In the genomic region with DNA sequence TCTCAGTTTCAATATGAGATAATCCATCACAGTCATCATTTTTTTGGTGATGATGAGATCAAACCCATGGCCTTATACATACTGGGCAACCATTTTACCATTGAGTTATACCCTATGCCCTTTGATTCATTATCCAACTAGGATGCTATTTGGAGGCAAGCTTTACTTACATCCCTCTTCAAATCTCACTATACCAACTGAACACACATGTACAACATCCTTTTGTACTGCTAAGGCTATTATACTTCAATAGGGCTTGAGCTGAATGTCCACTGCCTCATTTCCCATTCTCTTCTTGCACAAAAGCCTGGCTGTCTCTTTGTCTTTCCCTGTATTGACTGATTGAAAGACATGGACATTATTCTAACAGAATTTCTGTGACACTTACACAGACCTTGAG, we compare ENCODE assay signal across 25 mouse cellular contexts.
DNase-seq lines count a peak whose midpoint lies in the region; ATAC-seq and TF ChIP-seq lines count a peak whose summit lies in the region.
"Had no signal": no experiment of that assay in that cellular context is flagged by ENCODE, and none has a peak within 500 bp of the region (broad histone marks: within the 10 kb centered on the region; RNA-seq: fewer than 3 reads in every experiment).

No protein-coding gene starts in this region.

- H3K27ac ChIP-seq in hindbrain, embryonic 11.5 days (ENCODE audit: low read depth, low read length) = no peak overlapping the region
- H3K27ac ChIP-seq in hindbrain, postnatal 0 days = no peak overlapping the region
- no peak overlapping the region for H3K27ac ChIP-seq in neural tube, embryonic 11.5 days (ENCODE audit: low read depth, low read length)
- no peak overlapping the region for H3K27ac ChIP-seq in neural tube, embryonic 15.5 days (replicated peaks)
- H3K27ac ChIP-seq: embryonic facial prominence, embryonic 10.5 days; embryonic facial prominence, embryonic 13.5 days; forebrain, embryonic 13.5 days; gastrocnemius, adult 2 months; hindbrain, embryonic 13.5 days had no signal

- no peak for TF ChIP-seq CTCF in hindbrain, postnatal 0 days (IDR thresholded peaks at IDR 0.05; ENCODE audit: low read depth)

- H3K36me3 ChIP-seq in hindbrain, embryonic 11.5 days (ENCODE audit: control insufficient read depth, insufficient read depth, low read length) = no peaks in the 10 kb centered on the region
- no peaks in the 10 kb centered on the region for H3K36me3 ChIP-seq in hindbrain, postnatal 0 days (ENCODE audit: insufficient read depth, low read length)
- H3K36me3 ChIP-seq in neural tube, embryonic 11.5 days (ENCODE audit: control insufficient read depth, insufficient read depth, low read length) = no peaks in the 10 kb centered on the region
- H3K36me3 ChIP-seq in neural tube, embryonic 15.5 days = no peaks in the 10 kb centered on the region
- H3K36me3 ChIP-seq: embryonic facial prominence, embryonic 10.5 days; embryonic facial prominence, embryonic 13.5 days; hindbrain, embryonic 13.5 days had no signal

- H3K4me3 ChIP-seq in hindbrain, embryonic 11.5 days (ENCODE audit: low read depth, low read length) = no peak overlapping the region
- H3K4me3 ChIP-seq in hindbrain, postnatal 0 days (ENCODE audit: low read length) = no peak overlapping the region
- no peak overlapping the region for H3K4me3 ChIP-seq in neural tube, embryonic 11.5 days (ENCODE audit: low read depth, low read length)
- H3K4me3 ChIP-seq in neural tube, embryonic 15.5 days (replicated peaks) = no peak overlapping the region
- H3K4me3 ChIP-seq: embryonic facial prominence, embryonic 10.5 days; embryonic facial prominence, embryonic 13.5 days; erythroblast, embryonic 14.5 days; forebrain, embryonic 13.5 days; gastrocnemius, adult 2 months; hindbrain, embryonic 13.5 days had no signal

- no peak overlapping the region for H3K9ac ChIP-seq in hindbrain, embryonic 11.5 days (ENCODE audit: low read depth, low read length)
- no peak overlapping the region for H3K9ac ChIP-seq in hindbrain, postnatal 0 days (replicated peaks; ENCODE audit: low read length)
- H3K9ac ChIP-seq in neural tube, embryonic 11.5 days (ENCODE audit: low read length) = no peak overlapping the region
- H3K9ac ChIP-seq in neural tube, embryonic 15.5 days (replicated peaks) = no peak overlapping the region
- H3K9ac ChIP-seq: embryonic facial prominence, embryonic 13.5 days; forebrain, embryonic 13.5 days; forebrain, postnatal 0 days; hindbrain, embryonic 13.5 days had no signal

- peak; percentile 54 for ATAC-seq in hindbrain, embryonic 11.5 days (ENCODE audit: low FRiP score)
- ATAC-seq in hindbrain, postnatal 0 days = no peak
- ATAC-seq in neural tube, embryonic 11.5 days (ENCODE audit: insufficient read depth, low FRiP score, low TSS enrichment) = peak; percentile 69
- ATAC-seq in neural tube, embryonic 15.5 days (ENCODE audit: low FRiP score) = no peak
- ATAC-seq: CD4-positive, CD25-positive, alpha-beta regulatory T cell, adult 4 months; forebrain, embryonic 13.5 days; forebrain, postnatal 0 days; hindbrain, embryonic 16.5 days; inflammation-experienced regulatory T-cells, adult 6 months had no signal

- no peak for DNase-seq in hindbrain, embryonic 11.5 days (ENCODE audit: low spot score)
- DNase-seq in hindbrain, postnatal 0 days (ENCODE audit: low spot score) = no peak
- DNase-seq in neural tube, embryonic 11.5 days (ENCODE audit: low spot score) = peak; percentile 13
- peak; percentile 4 for DNase-seq in embryo, embryonic 11 days
- DNase-seq in kidney, adult 8-10 months = no peak
- DNase-seq: adrenal gland, adult 2 months; adrenal gland, postnatal 14 days; cerebellum, adult 11 months; cerebellum, adult 2 months; cerebellum, adult 9-11 months; cerebellum, postnatal 25 days; forebrain, postnatal 0 days; gastrocnemius, adult 2 months; gastrocnemius, postnatal 14 days; heart, adult 11 months had no signal

- no peaks in the 10 kb centered on the region for H3K4me1 ChIP-seq in hindbrain, embryonic 11.5 days (replicated peaks; ENCODE audit: control insufficient read depth, insufficient read depth, low read length)
- no peaks in the 10 kb centered on the region for H3K4me1 ChIP-seq in hindbrain, postnatal 0 days (ENCODE audit: insufficient read depth, low read length)
- no peaks in the 10 kb centered on the region for H3K4me1 ChIP-seq in neural tube, embryonic 11.5 days (ENCODE audit: control insufficient read depth, insufficient read depth, low read length)
- H3K4me1 ChIP-seq in neural tube, embryonic 15.5 days = no peaks in the 10 kb centered on the region
- H3K4me1 ChIP-seq: embryonic facial prominence, embryonic 10.5 days; embryonic facial prominence, embryonic 13.5 days; forebrain, embryonic 13.5 days; hindbrain, embryonic 13.5 days had no signal

- no peaks in the 10 kb centered on the region for H3K27me3 ChIP-seq in hindbrain, embryonic 11.5 days (ENCODE audit: control insufficient read depth, insufficient read depth, low read length)
- no peaks in the 10 kb centered on the region for H3K27me3 ChIP-seq in hindbrain, postnatal 0 days (ENCODE audit: insufficient read depth, low read length)
- no peaks in the 10 kb centered on the region for H3K27me3 ChIP-seq in neural tube, embryonic 11.5 days (ENCODE audit: control insufficient read depth, insufficient read depth, low read length)
- no peaks in the 10 kb centered on the region for H3K27me3 ChIP-seq in neural tube, embryonic 15.5 days (replicated peaks)
- H3K27me3 ChIP-seq: embryonic facial prominence, embryonic 13.5 days; forebrain, embryonic 13.5 days; hindbrain, embryonic 13.5 days had no signal

- H3K9me3 ChIP-seq in hindbrain, embryonic 11.5 days (ENCODE audit: control insufficient read depth, low read length) = no peaks in the 10 kb centered on the region
- no peaks in the 10 kb centered on the region for H3K9me3 ChIP-seq in hindbrain, postnatal 0 days (ENCODE audit: low read length)
- no peaks in the 10 kb centered on the region for H3K9me3 ChIP-seq in neural tube, embryonic 11.5 days (ENCODE audit: control insufficient read depth, low read length)
- H3K9me3 ChIP-seq in neural tube, embryonic 15.5 days (replicated peaks) = no peaks in the 10 kb centered on the region
- H3K9me3 ChIP-seq: embryonic facial prominence, embryonic 10.5 days; embryonic facial prominence, embryonic 13.5 days; forebrain, embryonic 13.5 days; hindbrain, embryonic 13.5 days had no signal

- H3K4me2 ChIP-seq in hindbrain, embryonic 11.5 days (replicated peaks; ENCODE audit: low read depth, low read length) = no peak overlapping the region
- no peak overlapping the region for H3K4me2 ChIP-seq in hindbrain, postnatal 0 days (ENCODE audit: low read depth, low read length)
- no peak overlapping the region for H3K4me2 ChIP-seq in neural tube, embryonic 11.5 days (ENCODE audit: low read depth)
- no peak overlapping the region for H3K4me2 ChIP-seq in neural tube, embryonic 15.5 days
- H3K4me2 ChIP-seq: embryonic facial prominence, embryonic 13.5 days; forebrain, embryonic 13.5 days; heart, embryonic 11.5 days; hindbrain, embryonic 13.5 days had no signal

Comparison
In these comparisons a context has a peak if more than half of its experiments do, and no peak if none do; other contexts are left out.
1. ATAC-seq: peak in hindbrain, embryonic 11.5 days (single experiment) and neural tube, embryonic 11.5 days (single experiment); none in hindbrain, postnatal 0 days (single experiment) and neural tube, embryonic 15.5 days (single experiment).
2. DNase-seq: peak in neural tube, embryonic 11.5 days (single experiment) and embryo, embryonic 11 days (single experiment); none in hindbrain, embryonic 11.5 days (single experiment), hindbrain, postnatal 0 days (single experiment) and kidney, adult 8-10 months (0 of 2).